Mouse (Mus musculus) retina, embryonic 14.5 days (tissue): ENCODE measurements at regions not wholly inside any gene's neighbourhood (a gene's known extent, or its start where the extent isn't known, plus 50 kb on each side); places are given as distances from the start of the nearest gene placed in this dataset.
A peak's percentile ranks its signal among the peaks of the same experiment; 100 is the strongest.

Source experiments
- DNase-seq: peaks from one replicate; pipeline ENCODE4 v3.0.0-alpha.2; 2015; ENCODE audit warnings: low spot score

GRCm38 (mm10) chr15:42768396-42768795 lies 2634.2 kb downstream of the 9330182O14Rik start:
- no peak for DNase-seq

- no peak for DNase-seq
Measured at GRCm38 (mm10) chr15:42779903-42780302, 2645.7 kb downstream of the 9330182O14Rik start.

GRCm38 (mm10) chr15:42801217-42801616 lies 2667.1 kb downstream of the 9330182O14Rik start:
- DNase-seq, result no peak

GRCm38 (mm10) chr15:42810871-42811490 lies 2676.8 kb downstream of the 9330182O14Rik start:
- no peak for DNase-seq

GRCm38 (mm10) chr15:42815026-42815724 lies 2681.0 kb downstream of the 9330182O14Rik start:
- no peak for DNase-seq

- no peak for DNase-seq
Measured at GRCm38 (mm10) chr15:42838839-42839238, 2704.7 kb downstream of the 9330182O14Rik start.

- no peak for DNase-seq
Measured at GRCm38 (mm10) chr15:42850003-42850402, 2715.8 kb downstream of the 9330182O14Rik start.

- DNase-seq, result no peak
Measured at GRCm38 (mm10) chr15:42872491-42872890, 2738.3 kb downstream of the 9330182O14Rik start.

- no peak for DNase-seq
Measured at GRCm38 (mm10) chr15:42894611-42895010, 2760.4 kb downstream of the 9330182O14Rik start.

GRCm38 (mm10) chr15:42900056-42900455 lies 2765.9 kb downstream of the 9330182O14Rik start:
- no peak for DNase-seq

- DNase-seq, result no peak
Measured at GRCm38 (mm10) chr15:42901782-42902181, 2767.6 kb downstream of the 9330182O14Rik start.

- DNase-seq, result no peak
Measured at GRCm38 (mm10) chr15:42911357-42911756, 2777.2 kb downstream of the 9330182O14Rik start.

- DNase-seq, result no peak
Measured at GRCm38 (mm10) chr15:42912880-42913279, 2778.7 kb downstream of the 9330182O14Rik start.

- peak; percentile 22 for DNase-seq
Measured at GRCm38 (mm10) chr15:42913285-42913684, 2779.1 kb downstream of the 9330182O14Rik start.

- peak; percentile 82 for DNase-seq
Measured at GRCm38 (mm10) chr15:42914099-42914498, 2779.9 kb downstream of the 9330182O14Rik start.

GRCm38 (mm10) chr15:42915195-42915594 lies 2781.0 kb downstream of the 9330182O14Rik start:
- no peak for DNase-seq

- no peak for DNase-seq
Measured at GRCm38 (mm10) chr15:42921618-42922017, 2787.5 kb downstream of the 9330182O14Rik start.

GRCm38 (mm10) chr15:42928331-42928730 lies 2794.2 kb downstream of the 9330182O14Rik start:
- DNase-seq, result no peak

- DNase-seq, result no peak
Measured at GRCm38 (mm10) chr15:42944610-42945009, 2810.4 kb downstream of the 9330182O14Rik start.

GRCm38 (mm10) chr15:42955167-42955566 lies 2821.0 kb downstream of the 9330182O14Rik start:
- no peak for DNase-seq

- DNase-seq, result peak; percentile 87
Measured at GRCm38 (mm10) chr15:42962747-42963338, 2828.7 kb downstream of the 9330182O14Rik start.

GRCm38 (mm10) chr15:42965314-42965713 lies 2831.1 kb downstream of the 9330182O14Rik start:
- DNase-seq, result no peak
